Mouse (Mus musculus) ES-E14 (cell line): Measurements from ENCODE around the gene Akt1.

Source experiments
- CHD2 ChIP-seq: IDR thresholded peaks from 2 replicates; pipeline ENCODE4 v1.6.1; 2014; ENCODE audit warnings: mild to moderate bottlenecking, low read depth, low read length, inconsistent platforms
- HCFC1 ChIP-seq: IDR thresholded peaks from 2 replicates; pipeline ENCODE4 v1.6.1; 2012; ENCODE audit warnings: low read length, inconsistent platforms, borderline replicate concordance; ENCODE audit not compliant: insufficient read depth
- MAFK ChIP-seq: IDR thresholded peaks from 2 replicates; pipeline ENCODE4 v1.6.1; 2014; ENCODE audit warnings: mild to moderate bottlenecking, low read depth, low read length, inconsistent platforms; ENCODE audit not compliant: insufficient read depth
- ZNF384 ChIP-seq: IDR thresholded peaks from 2 replicates; pipeline ENCODE4 v1.6.1; 2012; ENCODE audit warnings: low read depth, low read length, inconsistent platforms

GRCm38 (mm10) chr12:112617898-112618380, 56.7 kb downstream of the Akt1 start:
- no peak for TF ChIP-seq CHD2
- no peak for TF ChIP-seq ZNF384
- 0 out of 2 replicates have a peak, but pooled peaks have one; percentile 35 for TF ChIP-seq HCFC1
- peak; percentile 88 for TF ChIP-seq MAFK
